Mouse (Mus musculus) megakaryocyte, embryonic 14.5 days (primary cell): ENCODE data around the gene Hectd3.

Experiments used
- FLI1 ChIP-seq: IDR thresholded peaks from 2 replicates; pipeline ENCODE4 v1.6.1; 2012; ENCODE audit warnings: low read length, inconsistent platforms, mixed read lengths
- GATA1 ChIP-seq: IDR thresholded peaks from 3 replicates; pipeline ENCODE4 v1.6.1; 2012; ENCODE audit warnings: mixed read lengths, low read length, inconsistent platforms, borderline replicate concordance

DNA sequence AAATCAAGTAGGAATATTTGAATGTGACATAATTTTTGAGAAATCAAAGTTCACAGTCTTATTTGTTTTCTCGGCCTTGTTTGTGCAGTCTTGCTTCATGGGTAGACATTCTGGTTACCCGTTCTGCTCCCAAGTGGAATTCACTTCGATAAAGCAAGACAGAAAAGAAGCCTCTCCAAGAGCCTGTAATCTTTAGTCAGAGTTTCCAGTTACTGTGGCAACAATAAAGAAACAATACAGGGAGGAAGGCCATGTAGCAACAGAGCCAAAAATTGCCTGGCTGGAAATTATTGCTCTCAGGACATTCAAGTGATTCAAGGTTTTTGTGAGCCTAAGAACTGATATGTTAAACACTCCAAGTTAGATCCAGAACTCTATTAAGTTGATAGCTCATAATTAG is 53.7 kb downstream of the Hectd3 start:
- TF ChIP-seq GATA1 (no peak), FLI1 (no peak)
